Mouse (Mus musculus) cortical plate, adult 2 months (tissue): Measurements from ENCODE around the gene Cth.

ENCODE experiments used
- CTCF ChIP-seq: fragments of 200-500 bp; IDR thresholded peaks from 2 replicates; pipeline ENCODE4 v1.5.1; 2011; ENCODE audit warnings: mild to moderate bottlenecking, control low read depth, low read length; ENCODE audit not compliant: insufficient read depth; ENCODE audit errors: extremely low read depth
- POLR2A ChIP-seq: fragments of 200-500 bp; IDR thresholded peaks from 2 replicates; pipeline ENCODE4 v1.6.1; 2011; ENCODE audit warnings: mild to moderate bottlenecking, low read length, control low read depth; ENCODE audit not compliant: insufficient read depth; ENCODE audit errors: extremely low read depth

- TF ChIP-seq CTCF = no peak
- TF ChIP-seq POLR2A = no peak
These were observed 33.1 kb downstream of the Cth start for GRCm38 (mm10) chr3:157891819-157892218.
